Mouse (Mus musculus) limb, embryonic 12.5 days (tissue): ENCODE results near the gene R3hdm4. TPM values are rescaled to one million over a fixed set of nuclear protein-coding genes. Genes with fewer than 3 reads are reported as not detected.

Experiments
- ATAC-seq: fragments of 200-750 bp; cut with Nextera tagmentation; 2 replicates; pipeline ENCODE4 v1.8.0; 2017; ENCODE audit warnings: low read depth, moderate TSS enrichment; ENCODE audit not compliant: insufficient number of reproducible peaks, insufficient read depth, low FRiP score, low TSS enrichment
- H3K27ac ChIP-seq: fragments of 300-500 bp; sonication (generic); 2 replicates; pipeline ENCODE4 v1.5.1; 2016; ENCODE audit warnings: mild to moderate bottlenecking, moderate library complexity
- H3K27me3 ChIP-seq: fragments of 300-500 bp; sonication (generic); 2 replicates; pipeline ENCODE4 v1.6.1; 2016; ENCODE audit warnings: mild to moderate bottlenecking, moderate library complexity
- H3K36me3 ChIP-seq: fragments of 300-500 bp; sonication (generic); 2 replicates; pipeline ENCODE4 v1.6.1; 2016; ENCODE audit warnings: mild to moderate bottlenecking, moderate library complexity
- H3K4me1 ChIP-seq: fragments of 300-500 bp; sonication (generic); replicated peaks from 2 replicates; pipeline ENCODE4 v1.6.1; 2016
- H3K4me2 ChIP-seq: fragments of 300-500 bp; sonication (generic); 2 replicates; pipeline ENCODE4 v1.6.1; 2016; ENCODE audit warnings: mild to moderate bottlenecking, moderate library complexity
- H3K4me3 ChIP-seq: fragments of 300-500 bp; sonication (generic); replicated peaks from 2 replicates; pipeline ENCODE4 v1.5.1; 2016; ENCODE audit warnings: mild to moderate bottlenecking
- H3K9ac ChIP-seq: fragments of 300-500 bp; sonication (generic); replicated peaks from 2 replicates; pipeline ENCODE4 v1.6.1; 2016; ENCODE audit warnings: mild to moderate bottlenecking, moderate library complexity
- H3K9me3 ChIP-seq: fragments of 300-500 bp; sonication (generic); 2 replicates; pipeline ENCODE4 v1.6.1; 2016; ENCODE audit warnings: mild to moderate bottlenecking, moderate library complexity
- WGBS: fragments of 180-500 bp; shearing (Covaris S2); methylation state at CpG from one replicate; pipeline ENCODE4 v1.1.7; 2016; 5-methylcytosine and 5-hydroxymethylcytosine counted together
- polyA plus RNA-seq: library from polyadenylated mRNA; unstranded; fragments of >200 nt; fragmentation: Nextera tagmentation; extraction: Ambion mirVana; gene quantifications from 2 replicates; pipeline ENCODE4 v1.2.1, GENCODE M21; 2016

R3hdm4 gene
- polyA plus RNA-seq, 1 experiment from 2014 or later, result 149 TPM

DNA sequence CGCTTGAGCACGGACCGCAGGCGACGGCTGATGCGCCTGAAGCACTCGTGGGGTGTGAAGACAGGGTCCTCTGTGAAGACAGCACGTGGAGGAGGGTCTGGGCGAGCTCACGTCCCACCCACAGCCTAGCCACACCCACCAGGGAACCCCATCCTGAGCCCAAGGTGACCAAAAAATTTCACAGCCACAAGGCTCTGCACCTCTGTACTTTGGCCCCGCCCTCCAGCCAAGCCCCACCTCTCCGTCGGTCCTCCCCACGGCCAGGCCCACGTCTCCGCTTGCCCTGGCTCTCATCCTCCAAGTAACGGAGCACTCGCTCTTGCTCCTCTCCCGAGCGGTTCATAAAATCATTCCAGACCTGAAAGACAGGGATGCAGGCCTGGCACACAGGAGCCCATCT is 8.6 kb downstream of the R3hdm4 start:
- no peak overlapping the region for H3K4me3 ChIP-seq

DNA sequence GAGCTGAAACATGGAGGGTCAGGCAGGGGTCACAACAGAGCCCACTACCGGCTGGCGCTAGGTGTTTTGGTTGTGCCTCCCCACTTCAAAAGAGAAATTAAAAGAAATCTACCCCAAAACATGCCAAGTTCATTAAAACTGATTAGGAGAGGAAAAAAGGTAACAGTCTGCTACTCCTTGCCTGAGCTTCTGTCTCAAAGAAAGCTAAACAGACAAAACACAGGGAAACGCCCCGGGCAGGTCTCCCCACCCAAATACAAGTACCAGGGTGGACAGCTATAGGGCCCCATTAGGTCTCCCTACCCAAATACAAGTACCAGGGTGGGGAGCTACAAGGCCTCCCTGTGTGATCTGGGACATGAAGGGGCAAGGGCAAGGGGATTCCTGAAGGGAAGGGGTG is 10.5 kb downstream of the R3hdm4 start, which contains the start of gene Gm26602:
Gene Gm26602 (plus strand): TSS at position 301 of the 400 bp plus-strand sequence.
- Histone ChIP-seq H3K4me2 (no peak within 1 kb of the TSS), H3K27ac (peak within 1 kb of the TSS; percentile 67; the same call in 1 of the 2 replicates), H3K36me3 (peaks cover 47% of the 10 kb centered on the region), H3K9ac (0 out of 2 replicates have a peak within 1 kb of the TSS, but pooled peaks have one; percentile 23), H3K4me1 (peaks cover 25% of the 10 kb centered on the region), H3K9me3 (no peaks in the 10 kb centered on the region), H3K4me3 (no peak within 1 kb of the TSS), H3K27me3 (0 out of 2 replicates have a peak, but pooled peaks cover 3% of the 10 kb centered on the region)
- WGBS, result 90% methylated on average over 4 of the region's 4 CpGs
- no peak for ATAC-seq

More for the DNA sequence above, 8.6 kb downstream of the R3hdm4 start:
- Histone ChIP-seq H3K4me2 (no peak overlapping the region), H3K27me3 (peaks cover 2% of the 10 kb centered on the region), H3K36me3 (peaks cover 30% of the 10 kb centered on the region), H3K4me1 (peaks cover 31% of the 10 kb centered on the region), H3K9me3 (no peaks in the 10 kb centered on the region), H3K9ac (no peak overlapping the region), H3K27ac (no peak overlapping the region)
- no peak for ATAC-seq
- WGBS, result 62% methylated on average over 20 of the region's 20 CpGs

- Histone ChIP-seq H3K27me3 (0 out of 2 replicates have a peak, but pooled peaks cover 3% of the 10 kb centered on the region), H3K9ac (no peak overlapping the region), H3K4me1 (peaks cover 14% of the 10 kb centered on the region; the same call in 1 of the 2 replicates), H3K4me3 (peak overlapping the region; percentile 16; the same call in 1 of the 2 replicates), H3K27ac (peak overlapping the region; percentile 67), H3K9me3 (no peaks in the 10 kb centered on the region), H3K4me2 (peak overlapping the region; percentile 45), H3K36me3 (peaks cover 59% of the 10 kb centered on the region)
- WGBS, result 25% methylated on average over 14 of the region's 14 CpGs
- ATAC-seq, result no peak
Observed at GRCm38 (mm10) chr10:79909092-79909922, 11.7 kb downstream of the R3hdm4 start.

DNA sequence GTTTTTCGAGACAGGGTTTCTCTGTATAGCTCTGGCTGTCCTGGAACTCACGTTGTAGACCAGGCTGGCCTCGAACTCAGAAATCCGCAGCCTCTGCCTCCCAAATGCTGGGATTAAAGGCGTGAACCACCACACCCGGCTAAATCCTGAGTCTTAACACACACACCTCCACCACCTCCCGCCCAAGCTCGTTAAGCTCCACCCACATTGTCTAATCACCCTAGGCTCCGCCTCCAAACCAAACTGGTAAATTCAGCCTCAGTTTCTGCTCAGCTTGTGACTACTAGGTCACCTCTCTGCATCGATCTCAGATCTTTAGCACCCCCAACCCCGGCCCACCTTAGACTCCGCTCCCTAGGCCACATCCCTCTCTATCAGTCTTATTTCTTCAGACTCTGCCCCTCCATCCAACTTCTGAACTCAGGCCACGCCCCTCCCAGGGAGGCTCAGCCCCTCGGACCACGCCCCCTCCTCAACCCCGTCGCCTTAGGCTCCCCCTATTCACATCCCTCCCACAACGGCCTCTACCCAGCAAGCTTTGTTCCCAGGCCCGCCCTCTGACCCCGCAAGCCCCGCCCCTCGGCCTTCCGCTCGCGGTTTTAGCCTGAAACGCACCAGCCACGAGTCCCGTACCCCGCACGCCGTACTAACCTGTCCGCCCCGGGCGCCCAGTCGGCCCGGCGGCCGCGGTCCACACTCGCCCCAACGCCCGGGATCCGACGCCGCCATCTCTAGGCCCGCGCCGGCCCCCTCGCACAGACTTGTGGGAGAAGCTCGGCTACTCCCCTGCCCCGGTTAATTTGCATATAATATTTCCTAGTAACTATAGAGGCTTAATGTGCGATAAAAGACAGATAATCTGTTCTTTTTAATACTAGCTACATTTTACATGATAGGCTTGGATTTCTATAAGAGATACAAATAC is 12.6 kb downstream of the R3hdm4 start, which contains the start of gene Med16:
Gene Med16 (minus strand): TSS at position 757 of the 925 bp plus-strand sequence.
- H3K9ac ChIP-seq, result peak within 1 kb of the TSS; percentile 87
- H3K9me3 ChIP-seq, result no peaks in the 10 kb centered on the region
- H3K4me1 ChIP-seq, result peaks cover 14% of the 10 kb centered on the region; the same call in 1 of the 2 replicates
- peak; percentile 91 for ATAC-seq
- 2% methylated on average over 52 of the region's 52 CpGs for WGBS
- 0 out of 2 replicates have a peak, but pooled peaks cover 3% of the 10 kb centered on the region for H3K27me3 ChIP-seq
- H3K4me3 ChIP-seq, result peak within 1 kb of the TSS; percentile 64
- peaks cover 67% of the 10 kb centered on the region for H3K36me3 ChIP-seq
- H3K27ac ChIP-seq, result peak within 1 kb of the TSS; percentile 98
- H3K4me2 ChIP-seq, result peak within 1 kb of the TSS; percentile 50

DNA sequence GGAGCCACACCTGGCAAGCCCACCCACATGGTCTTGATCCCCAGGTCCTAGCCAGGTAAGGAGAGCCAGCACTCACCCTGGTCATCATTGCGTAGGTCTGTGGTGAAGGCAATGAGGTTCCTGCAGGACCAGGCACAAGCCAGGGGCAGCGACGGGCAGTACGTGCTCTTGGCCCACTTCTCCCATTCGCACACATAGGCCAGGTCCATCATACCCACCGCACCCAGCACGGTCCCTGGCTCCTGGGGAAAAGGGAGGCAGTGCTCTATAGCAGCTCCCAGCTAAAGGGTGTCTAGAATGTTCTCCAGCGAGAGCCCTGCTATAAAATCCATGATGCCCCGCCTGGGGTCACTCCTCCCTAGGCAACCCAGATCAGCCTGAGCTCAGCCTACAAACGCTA is 13.6 kb downstream of the R3hdm4 start:
- peaks cover 70% of the 10 kb centered on the region for H3K36me3 ChIP-seq
- peak overlapping the region; percentile 12; the same call in 1 of the 2 replicates for H3K4me3 ChIP-seq
- 94% methylated on average over 10 of the region's 10 CpGs for WGBS
- H3K27me3 ChIP-seq, result 0 out of 2 replicates have a peak, but pooled peaks cover 3% of the 10 kb centered on the region
- H3K9me3 ChIP-seq, result no peaks in the 10 kb centered on the region
- peak overlapping the region; percentile 50 for H3K4me2 ChIP-seq
- no peak overlapping the region for H3K9ac ChIP-seq
- no peak overlapping the region for H3K27ac ChIP-seq
- peaks cover 14% of the 10 kb centered on the region; the same call in 1 of the 2 replicates for H3K4me1 ChIP-seq
- ATAC-seq, result no peak

GRCm38 (mm10) chr10:79906712-79907111 is 14.3 kb downstream of the R3hdm4 start:
- no peak overlapping the region for H3K4me3 ChIP-seq
- WGBS, result 94% methylated on average over 9 of the region's 9 CpGs
- no peak for ATAC-seq

GRCm38 (mm10) chr10:79900951-79901410 is 20.0 kb downstream of the R3hdm4 start:
- H3K27ac ChIP-seq, result no peak overlapping the region
- peaks cover 6% of the 10 kb centered on the region; the same call in 1 of the 2 replicates for H3K4me1 ChIP-seq
- H3K4me3 ChIP-seq, result no peak overlapping the region
- ATAC-seq, result no peak
- WGBS, result 36% methylated on average over 2 of the region's 2 CpGs
- H3K9ac ChIP-seq, result 0 out of 2 replicates have a peak overlapping the region, but pooled peaks have one; percentile 4
- H3K9me3 ChIP-seq, result no peaks in the 10 kb centered on the region
- peaks cover 96% of the 10 kb centered on the region for H3K36me3 ChIP-seq
- H3K4me2 ChIP-seq, result no peak overlapping the region
- no peaks in the 10 kb centered on the region for H3K27me3 ChIP-seq

More at GRCm38 (mm10) chr10:79906712-79907111, 14.3 kb downstream of the R3hdm4 start:
- no peak overlapping the region for H3K27ac ChIP-seq
- H3K4me2 ChIP-seq, result no peak overlapping the region
- H3K27me3 ChIP-seq, result 0 out of 2 replicates have a peak, but pooled peaks cover 3% of the 10 kb centered on the region
- no peaks in the 10 kb centered on the region for H3K9me3 ChIP-seq
- peaks cover 14% of the 10 kb centered on the region; the same call in 1 of the 2 replicates for H3K4me1 ChIP-seq
- peaks cover 70% of the 10 kb centered on the region for H3K36me3 ChIP-seq
- H3K9ac ChIP-seq, result no peak overlapping the region

- Histone ChIP-seq H3K4me2 (no peak overlapping the region), H3K27ac (no peak overlapping the region), H3K27me3 (no peaks in the 10 kb centered on the region), H3K4me1 (peaks cover 6% of the 10 kb centered on the region; the same call in 1 of the 2 replicates), H3K9ac (no peak overlapping the region), H3K4me3 (no peak overlapping the region), H3K36me3 (peaks cover 83% of the 10 kb centered on the region), H3K9me3 (no peaks in the 10 kb centered on the region)
- WGBS, result 51% methylated on average over 20 of the region's 20 CpGs
- ATAC-seq, result no peak
Observed at GRCm38 (mm10) chr10:79897316-79898245, 23.4 kb downstream of the R3hdm4 start.

- no peaks in the 10 kb centered on the region; the same call in 1 of the 2 replicates for H3K27me3 ChIP-seq
- no peak overlapping the region for H3K27ac ChIP-seq
- 87% methylated on average over 13 of the region's 13 CpGs for WGBS
- no peak overlapping the region for H3K4me3 ChIP-seq
- H3K9me3 ChIP-seq, result no peaks in the 10 kb centered on the region
- peaks cover 76% of the 10 kb centered on the region for H3K36me3 ChIP-seq
- no peak overlapping the region for H3K9ac ChIP-seq
- ATAC-seq, result no peak
- no peak overlapping the region for H3K4me2 ChIP-seq
- H3K4me1 ChIP-seq, result peaks cover 6% of the 10 kb centered on the region; the same call in 1 of the 2 replicates
Observed at GRCm38 (mm10) chr10:79896814-79897213, 24.2 kb downstream of the R3hdm4 start.
